Mouse (Mus musculus) gastrocnemius, postnatal 36 days (tissue): ENCODE data around the gene Arcn1. TPM values are rescaled to one million over a fixed set of nuclear protein-coding genes. Genes with fewer than 3 reads are reported as not detected.
"Not testable (repeated sequence)": the region's sequence is repeated elsewhere in the genome, so short reads cannot be mapped to it uniquely, and the experiment has no call there.

ENCODE experiments used
- DNase-seq, 2 experiments: peaks; one replicate each; pipeline ENCODE4 v3.0.0; 2022
- intact Hi-C: fragments of 180-260 bp; cut with DNase I; formaldehyde crosslinking; loops from one replicate; pipeline ENCODE4 v1.15.1; 2025
- long read RNA-seq, 2 experiments: library from polyadenylated mRNA; stranded (forward); transcript quantifications; one replicate each; pipeline ENCODE4 v2.0.0; 2021
- total RNA-seq, 2 experiments: library from RNA; stranded (reverse); gene quantifications; 2 replicates each; pipeline ENCODE4 v1.2.3; 2021

Arcn1 gene
- 10 to 100 TPM; 62.6 to 73.4 TPM for total RNA-seq
- long read RNA-seq, experiment 1, full-length matches to known transcripts, result 21 of 32 reads
- long read RNA-seq, experiment 1, partial matches to known transcripts, result 10 of 32 reads
- long read RNA-seq, experiment 1, other reads (novel, unspliced or antisense), result 1 of 32 reads
- long read RNA-seq, experiment 2, full-length matches to known transcripts, result 33 of 52 reads
- long read RNA-seq, experiment 2, partial matches to known transcripts, result 1 of 52 reads
- long read RNA-seq, experiment 2, other reads (novel, unspliced or antisense), result 18 of 52 reads

GRCm38 (mm10) chr9:44767101-44768028, at the start of gene Arcn1, which contains the start of gene Ift46:
TSS of gene Arcn1 (minus strand) at chr9:44767845.
TSS of gene Ift46 (plus strand) at chr9:44767908.
- DNase-seq, result peak; percentile 75 to 85
- intact Hi-C loops, result no loop called here

DNA sequence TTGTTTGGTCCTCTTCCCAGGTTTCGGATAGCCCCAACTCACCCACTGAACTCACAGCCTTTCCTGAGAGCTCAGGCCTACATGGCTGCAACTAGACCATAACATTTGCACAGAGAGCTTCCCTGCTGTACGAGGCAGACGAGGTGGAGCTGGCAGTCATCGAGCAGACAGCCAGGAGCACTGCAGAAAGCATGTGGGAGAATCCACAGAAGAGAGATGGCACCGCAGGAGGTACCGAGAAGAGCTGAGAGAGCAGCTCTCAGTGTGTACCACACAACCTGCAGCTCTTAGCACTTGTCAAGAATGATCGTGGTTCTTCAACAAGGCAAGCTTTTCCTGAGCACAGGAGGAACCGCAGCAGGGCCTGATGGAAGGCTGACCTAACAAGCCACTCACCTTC, 46.5 kb upstream of the Arcn1 start:
- no peak for DNase-seq
- intact Hi-C loops, result no loop called here

DNA sequence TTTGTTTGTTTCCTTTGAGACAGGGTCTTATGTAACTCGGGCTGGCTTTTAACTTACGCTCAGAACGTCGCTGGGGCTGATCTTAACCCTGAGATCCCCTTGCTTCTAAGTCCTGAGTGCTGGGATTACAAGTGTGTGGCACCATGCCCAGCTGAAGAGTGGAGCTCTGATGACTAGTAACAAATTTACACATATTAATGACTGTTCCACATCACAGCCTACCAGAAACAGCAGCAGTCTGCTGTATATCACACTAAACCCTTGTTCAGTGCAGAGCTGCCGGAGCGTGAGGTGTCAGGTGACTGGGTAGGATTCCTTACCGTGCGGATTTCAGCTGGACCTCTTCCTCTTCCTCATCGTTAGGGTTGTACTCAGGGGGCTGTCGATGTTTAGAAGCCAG, 42.7 kb upstream of the Arcn1 start:
- no peak for DNase-seq
- intact Hi-C loops, result no loop called here

DNA sequence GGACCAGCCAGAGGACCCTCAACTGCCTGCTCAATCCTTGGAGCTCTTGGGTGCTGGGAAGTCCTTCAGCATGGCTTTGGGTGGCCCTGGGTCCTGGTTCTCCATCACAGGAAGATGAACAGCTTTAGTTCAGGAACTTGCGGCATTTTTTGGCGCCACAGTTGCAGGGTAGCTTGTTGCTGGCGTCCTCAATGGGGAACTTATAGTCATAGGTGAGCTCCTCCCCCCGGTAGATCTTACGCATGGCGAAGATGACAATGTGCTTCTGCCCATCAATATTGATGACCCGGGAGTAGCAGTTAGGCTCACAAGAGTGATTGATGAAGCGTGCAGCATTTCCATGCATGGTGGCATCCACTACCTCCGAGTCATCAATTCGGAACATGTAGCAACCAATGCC, 40.1 kb upstream of the Arcn1 start:
- DNase-seq, result no peak
- intact Hi-C loops, result no loop called here

DNA sequence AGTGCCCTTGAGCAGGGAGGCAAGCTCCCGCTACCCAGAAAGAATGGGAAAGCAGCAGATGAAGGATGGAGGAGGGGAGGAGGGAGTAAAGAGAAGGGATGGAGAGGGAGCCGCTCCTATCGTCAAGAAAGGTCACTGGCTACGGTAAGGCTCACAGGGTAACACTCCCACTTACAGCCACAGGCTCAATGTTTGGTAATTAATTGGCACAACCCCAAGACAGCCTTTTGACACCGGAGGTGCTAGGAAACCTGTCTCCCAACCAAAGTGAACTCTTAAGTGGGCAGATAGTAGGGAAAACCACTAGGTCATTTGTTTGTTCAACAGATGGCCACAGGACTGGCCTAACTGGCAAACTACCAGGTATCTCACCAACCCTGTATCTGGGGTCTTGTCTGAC, 39.5 kb upstream of the Arcn1 start:
- intact Hi-C loops, result no loop called here
- no peak for DNase-seq

DNA sequence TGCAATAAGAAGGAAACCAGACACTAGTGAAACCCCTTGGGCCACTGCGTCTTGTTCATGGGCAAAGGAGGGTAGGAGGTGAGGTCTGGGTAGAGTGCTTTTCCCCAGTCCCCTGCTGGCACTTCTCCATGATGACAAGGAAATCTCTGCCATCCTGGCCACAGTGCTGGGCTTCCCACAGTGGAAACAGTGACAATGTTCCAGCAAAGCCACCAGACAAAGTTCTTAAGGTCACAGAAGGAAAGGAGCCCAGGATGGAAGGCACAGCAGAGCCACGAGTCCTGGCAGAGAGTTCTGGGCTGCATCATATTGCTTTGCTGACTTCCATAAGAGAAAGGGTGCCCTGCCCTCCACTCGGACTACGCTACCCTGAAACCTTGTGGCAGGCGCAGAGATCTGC, 37.9 kb upstream of the Arcn1 start:
- intact Hi-C loops, result loop anchor here (1.0 kb wide), 1 partner anchor 19 kb away; no protein-coding TSS in a partner anchor
- DNase-seq, result no peak

GRCm38 (mm10) chr9:44804678-44805077, 37.0 kb upstream of the Arcn1 start:
- intact Hi-C loops, result loop anchor here (1.0 kb wide), 1 partner anchor 18 kb away; no protein-coding TSS in a partner anchor
- DNase-seq, result no peak

DNA sequence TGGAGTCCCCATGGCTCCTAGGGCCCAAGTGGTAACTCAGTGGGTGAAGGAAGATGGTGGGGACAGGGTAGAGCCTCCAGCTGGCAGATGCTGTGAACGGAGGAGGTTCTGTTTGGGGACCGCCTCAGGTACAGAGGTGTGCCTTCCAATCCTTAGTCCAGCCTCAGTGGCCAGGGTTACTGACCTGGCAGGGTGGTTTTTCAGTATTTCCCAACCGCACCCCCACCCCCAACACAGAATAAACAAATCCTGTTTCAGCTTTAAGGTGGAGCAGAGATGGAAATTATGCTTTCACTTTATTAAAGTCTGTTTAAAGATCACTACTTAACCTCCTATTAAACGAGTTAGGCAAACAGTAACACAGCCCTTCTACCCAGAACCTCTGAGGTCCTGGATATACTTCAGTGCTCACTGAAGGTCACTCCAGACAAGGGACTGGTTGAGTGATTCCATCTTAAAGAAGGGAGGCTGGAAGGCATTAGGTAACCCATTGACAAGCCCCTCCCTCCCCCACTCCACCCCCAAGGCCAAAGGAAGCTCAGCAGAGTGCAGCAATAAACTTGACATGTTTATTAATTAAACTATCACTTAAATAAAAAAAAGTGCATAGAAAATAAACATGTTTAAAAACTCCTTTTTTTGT, 35.3 kb upstream of the Arcn1 start, which contains the start of gene Ttc36:
Gene Ttc36 (minus strand): TSS at position 265 of the 643 bp plus-strand sequence.
- no peak for DNase-seq
- intact Hi-C loops, result no loop called here

DNA sequence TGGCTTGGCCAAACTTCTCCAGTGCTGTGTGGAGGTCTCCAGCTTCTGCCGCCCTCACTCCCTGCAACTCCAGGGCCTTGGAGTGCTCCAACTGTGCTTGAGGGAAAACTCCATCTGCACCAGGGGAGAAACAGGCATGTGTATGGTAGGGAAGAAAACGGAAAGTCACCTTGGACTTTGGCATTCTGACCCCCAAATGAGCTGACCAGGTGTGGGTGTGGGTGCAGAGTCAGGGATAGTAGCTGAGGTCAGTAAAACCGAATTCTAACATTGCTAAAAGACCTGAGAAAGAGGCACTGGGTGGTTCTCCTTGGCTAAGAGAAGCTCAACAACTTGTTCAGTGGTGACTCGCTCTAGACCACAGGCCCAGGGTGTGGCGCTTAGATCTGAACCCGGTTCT, 34.0 kb upstream of the Arcn1 start:
- DNase-seq, result no peak
- intact Hi-C loops, result no loop called here

GRCm38 (mm10) chr9:44799958-44800324, 32.3 kb upstream of the Arcn1 start:
- intact Hi-C loops, result no loop called here

GRCm38 (mm10) chr9:44799102-44799957, 31.7 kb upstream of the Arcn1 start, which contains the start of gene Tmem25:
TSS of gene Tmem25 (minus strand) at chr9:44799307.
- intact Hi-C loops, result no loop called here
- peak; percentile 75 to 79 for DNase-seq

More at GRCm38 (mm10) chr9:44799958-44800324, 32.3 kb upstream of the Arcn1 start:
- DNase-seq, result no peak

DNA sequence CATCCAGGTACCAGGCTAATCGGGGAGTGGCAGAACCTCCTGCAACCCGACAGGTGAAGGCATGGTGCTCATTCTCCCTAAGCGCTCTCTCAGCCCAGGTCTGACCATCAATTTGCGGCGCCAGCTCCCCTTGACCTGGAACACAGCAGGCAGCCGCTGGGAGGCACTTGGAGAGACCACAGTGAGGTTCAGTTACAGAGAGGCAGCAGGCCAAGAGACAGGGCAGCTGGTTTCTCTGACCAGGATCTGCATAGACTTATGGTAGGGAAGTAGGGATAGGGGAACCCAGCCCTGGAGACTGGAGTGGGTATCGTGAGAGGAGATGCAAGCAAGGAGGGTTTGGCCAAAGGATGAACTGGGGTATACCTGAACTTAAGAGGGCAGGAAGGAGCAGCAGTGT, 30.7 kb upstream of the Arcn1 start:
- intact Hi-C loops, result no loop called here
- peak in 1 of 2 experiments; percentile 31 for DNase-seq

DNA sequence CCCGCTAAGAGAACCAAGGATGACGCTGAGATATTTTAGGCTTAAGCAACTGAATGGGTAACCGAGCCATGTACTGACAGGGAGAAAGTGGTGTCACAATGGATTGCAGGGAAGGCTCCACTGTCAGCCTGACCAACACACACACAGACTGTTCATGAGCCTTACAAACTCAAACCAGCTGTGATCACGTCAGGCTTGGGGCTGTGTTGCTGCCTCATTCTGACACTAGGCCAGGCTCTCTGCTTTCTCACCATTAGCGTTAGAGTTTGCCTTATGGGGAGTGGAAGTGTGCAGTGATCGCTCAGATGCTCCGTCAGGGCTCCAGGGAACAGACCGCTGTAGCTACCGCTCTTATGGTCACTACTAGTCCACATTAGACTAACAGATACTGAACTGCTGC, 25.2 kb upstream of the Arcn1 start:
- DNase-seq, result no peak
- intact Hi-C loops, result no loop called here

DNA sequence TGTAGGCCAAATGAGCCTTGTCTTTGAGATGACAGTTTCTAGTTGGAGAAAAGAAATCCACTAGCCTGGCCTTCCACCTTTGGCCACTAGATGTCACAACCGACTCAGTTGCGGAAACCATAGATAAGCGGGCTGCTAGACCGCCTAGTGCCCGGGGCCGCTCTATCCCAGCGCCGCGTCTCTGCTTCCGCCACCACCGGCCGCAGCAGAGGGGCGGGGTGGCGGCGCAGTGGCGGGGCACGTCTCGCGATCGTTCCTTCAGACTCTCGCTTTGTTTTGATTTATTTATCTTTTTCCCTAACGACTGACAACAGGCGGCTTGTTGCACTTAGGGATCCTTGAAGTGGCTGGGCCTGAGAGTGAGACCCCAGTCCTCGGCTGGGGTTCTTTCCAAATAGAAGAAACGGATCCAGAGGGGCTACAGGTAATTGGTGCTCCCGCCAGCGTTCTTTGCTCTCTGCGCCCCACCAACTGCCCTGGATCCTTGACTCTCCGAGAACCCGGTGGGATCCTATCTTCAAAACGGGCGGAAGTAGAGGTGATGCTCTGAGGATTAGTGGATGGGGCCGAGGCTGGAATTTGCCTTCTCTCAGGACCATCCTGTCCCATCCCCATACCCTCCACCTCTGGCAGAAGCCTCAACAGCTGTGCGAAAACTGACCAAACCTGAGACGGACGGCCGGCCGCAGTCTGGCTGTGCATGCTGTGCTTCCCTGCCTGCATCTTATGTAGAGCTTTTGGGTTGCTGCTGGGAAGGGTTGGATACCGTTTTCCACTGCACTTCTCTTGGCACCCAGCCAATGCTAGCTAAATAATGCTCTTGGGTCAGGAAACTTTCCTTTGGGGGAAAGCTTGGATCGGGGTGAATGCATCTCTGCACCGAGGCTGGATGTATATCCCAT, 5.4 kb upstream of the Arcn1 start:
- peak; percentile 88 to 89 for DNase-seq
- intact Hi-C loops, result no loop called here

GRCm38 (mm10) chr9:44772392-44772749, 4.7 kb upstream of the Arcn1 start:
- DNase-seq, result no peak
- intact Hi-C loops, result no loop called here

GRCm38 (mm10) chr9:44771376-44771775, 3.7 kb upstream of the Arcn1 start:
- intact Hi-C loops, result no loop called here
- no peak for DNase-seq

DNA sequence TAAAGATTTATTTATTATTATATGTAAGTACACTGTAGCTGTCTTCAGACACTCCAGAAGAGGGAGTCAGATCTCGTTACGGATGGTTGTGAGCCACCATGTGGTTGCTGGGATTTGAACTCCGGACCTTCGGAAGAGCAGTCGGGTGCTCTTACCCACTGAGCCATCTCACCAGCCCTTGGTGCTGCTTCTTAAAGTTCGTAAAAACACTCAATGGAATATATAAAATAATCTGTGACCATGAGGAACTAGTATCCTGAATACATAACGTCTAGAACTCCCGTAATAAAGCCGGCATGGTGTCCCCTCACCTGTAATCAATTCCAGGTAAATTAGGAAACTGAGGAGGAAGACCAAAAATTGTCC, 367 bp upstream of the Arcn1 start:
- DNase-seq, intact Hi-C loops: not testable (repeated sequence)

DNA sequence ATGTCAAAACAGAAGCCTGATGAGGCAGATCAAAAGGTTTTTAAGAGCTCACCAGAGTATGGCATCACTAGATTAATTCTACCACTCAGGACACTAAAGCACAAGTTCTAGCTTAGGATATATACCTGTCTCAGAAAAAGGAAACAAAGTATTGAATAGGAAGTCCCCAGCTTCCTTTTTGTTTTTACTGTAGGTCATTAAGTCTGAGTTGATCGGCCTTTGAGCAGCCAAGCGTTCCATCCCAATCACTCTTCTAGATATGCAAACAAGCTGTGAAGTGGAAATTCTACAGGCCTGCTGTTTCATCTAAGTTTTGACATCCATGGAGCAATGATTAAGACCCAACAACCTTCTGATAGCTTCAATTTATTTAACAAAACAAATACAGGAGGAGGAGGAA, 6.8 kb downstream of the Arcn1 start:
- intact Hi-C loops, result no loop called here
- DNase-seq, result no peak

GRCm38 (mm10) chr9:44748473-44748872, 19.2 kb downstream of the Arcn1 start:
- DNase-seq, result peak in 1 of 2 experiments; percentile 14
- intact Hi-C loops, result loop anchor here (5.0 kb wide), 1 partner anchor 91 kb away; no protein-coding TSS in a partner anchor
